Mouse (Mus musculus) NIH3T3 (cell line): Measurements from ENCODE around the gene Rgs2.

Experiments
- DNase-seq: peaks from one replicate; pipeline ENCODE4 v3.0.0-alpha.2; 2012; ENCODE audit warnings: low read depth

The Rgs2 gene

DNA sequence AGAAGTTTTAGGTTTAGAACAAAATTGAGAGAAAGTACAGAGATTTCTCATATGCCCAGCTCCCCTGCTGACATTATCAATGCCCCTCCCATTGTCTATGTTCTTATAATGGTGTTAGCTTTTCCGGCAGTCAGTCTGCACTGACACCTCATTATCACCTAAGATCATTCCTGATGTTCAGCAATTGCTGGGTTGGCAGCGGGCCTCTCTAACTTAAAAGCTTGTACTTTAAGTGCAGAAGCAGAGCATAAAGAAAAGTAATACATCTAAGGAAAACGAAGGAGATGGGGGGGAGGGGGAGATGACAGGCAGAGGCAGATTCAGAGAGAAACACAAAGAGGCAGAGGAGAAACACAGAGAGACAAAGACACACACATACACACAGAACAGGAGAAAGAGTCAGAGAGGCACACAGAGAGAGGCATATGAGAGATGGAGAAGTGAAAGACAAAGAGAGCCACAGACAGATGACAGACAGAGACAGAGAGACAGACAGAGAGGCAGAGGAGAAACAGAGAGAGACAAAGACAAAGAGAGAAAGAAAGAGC lies 21.1 kb downstream of the Rgs2 start:
- DNase-seq, result no peak

DNA sequence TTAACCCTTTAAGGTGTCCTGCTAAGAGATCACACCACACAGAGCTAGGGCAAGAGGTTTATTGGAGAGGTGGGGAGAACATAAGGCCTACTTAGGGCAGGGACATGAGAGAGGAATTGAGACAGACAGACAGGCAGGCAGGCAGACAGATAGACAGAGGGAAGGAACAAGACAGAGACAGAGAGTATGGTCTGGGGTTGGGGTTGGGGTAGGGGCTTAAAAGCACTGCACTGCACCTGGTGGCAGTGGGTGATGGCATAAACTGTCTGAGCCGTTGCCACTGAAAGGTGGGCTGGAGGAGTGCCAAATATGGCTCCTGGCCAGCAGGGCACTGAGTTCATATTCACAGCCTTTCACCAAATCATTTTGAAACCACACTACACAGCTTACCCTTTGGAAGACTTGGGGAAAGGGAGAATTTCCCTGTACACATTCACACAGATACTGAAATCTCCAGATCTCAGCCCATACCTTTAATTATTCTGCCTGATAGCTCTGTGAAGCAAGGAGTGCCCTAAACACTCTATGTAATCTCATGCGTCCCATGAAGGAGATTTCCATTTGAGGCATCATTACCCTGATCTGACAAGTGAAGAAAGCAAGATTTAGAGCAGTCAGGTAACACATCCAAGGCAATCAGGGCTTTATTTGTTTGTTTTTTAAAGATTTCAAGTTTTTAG lies 21.7 kb downstream of the Rgs2 start:
- no peak for DNase-seq

DNA sequence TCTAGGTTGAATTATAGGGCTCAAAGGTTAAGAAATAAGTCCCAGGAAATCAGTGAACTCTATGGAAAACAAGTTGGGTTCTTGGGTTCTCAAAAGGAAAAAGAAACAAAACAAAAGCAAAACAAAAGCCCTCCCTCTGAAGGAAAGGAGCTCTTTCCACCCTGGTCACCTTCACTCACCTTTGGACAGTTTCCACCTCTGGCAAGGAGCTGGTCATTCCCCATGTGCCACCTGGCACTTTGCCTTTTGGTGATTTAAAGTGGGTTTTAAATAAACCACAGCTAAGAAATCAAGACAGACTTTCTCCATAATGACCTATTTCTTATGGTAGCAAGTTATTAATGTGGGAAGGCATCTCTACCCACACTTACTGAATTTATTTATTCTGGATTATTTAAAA lies 23.1 kb downstream of the Rgs2 start:
- peak; percentile 19 for DNase-seq

DNA sequence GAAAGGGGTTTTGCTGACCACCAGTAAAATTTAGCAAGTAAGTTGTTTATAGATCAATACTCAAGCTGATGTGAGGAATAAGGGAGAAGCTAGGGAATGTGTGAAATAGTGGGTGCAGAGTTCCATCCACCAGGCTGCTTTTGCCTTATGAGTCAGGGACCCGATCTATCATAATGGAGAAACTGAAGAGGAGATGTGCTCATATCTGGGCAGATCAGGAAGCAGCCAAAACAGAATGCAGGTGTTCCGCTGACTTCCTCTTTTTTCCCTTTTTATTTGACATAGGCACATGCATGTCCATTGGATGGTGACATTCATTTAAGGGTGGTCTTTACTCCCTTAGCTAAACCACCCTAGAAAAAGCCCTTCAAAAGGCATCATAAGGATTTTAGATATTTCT lies 29.3 kb downstream of the Rgs2 start:
- no peak for DNase-seq

DNA sequence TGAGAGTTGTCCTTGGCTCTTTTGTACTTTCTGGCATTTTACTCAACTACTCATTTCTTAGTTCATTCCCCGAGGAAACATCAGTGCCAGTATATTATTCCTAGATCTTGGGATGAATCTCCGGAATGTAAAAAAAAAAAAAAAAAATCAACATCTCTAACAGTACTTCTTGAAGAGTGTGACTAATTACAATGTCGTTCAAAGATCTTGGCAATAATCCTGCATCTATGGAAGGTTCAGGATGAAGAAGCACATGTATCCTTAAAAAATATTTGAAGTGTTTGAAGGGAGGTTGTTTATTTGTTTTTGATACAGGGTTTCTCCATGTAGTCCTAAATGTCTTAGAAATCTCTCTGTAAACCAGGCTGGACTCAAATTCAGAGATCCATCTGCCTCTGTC lies 41.7 kb downstream of the Rgs2 start:
- DNase-seq, result peak; percentile 67

DNA sequence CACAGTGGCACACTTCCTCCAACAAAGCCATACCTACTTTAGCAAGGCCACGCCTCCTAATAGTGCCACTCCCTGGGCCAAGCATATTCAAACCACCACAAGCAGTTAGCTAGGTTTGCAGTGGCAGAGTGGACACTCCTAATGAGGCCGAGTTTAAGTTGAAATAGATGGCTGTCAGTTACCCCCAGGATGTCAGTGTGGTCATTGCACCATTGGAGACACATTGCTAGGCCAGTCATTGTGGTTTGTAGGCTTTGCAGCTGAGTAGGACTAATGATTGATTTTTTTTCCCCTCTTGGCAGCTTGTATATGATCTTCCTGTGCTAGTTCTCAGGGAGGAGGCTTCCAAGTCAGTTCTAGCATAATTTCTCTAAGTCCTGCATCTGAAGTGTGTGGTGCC lies 43.6 kb downstream of the Rgs2 start:
- no peak for DNase-seq

DNA sequence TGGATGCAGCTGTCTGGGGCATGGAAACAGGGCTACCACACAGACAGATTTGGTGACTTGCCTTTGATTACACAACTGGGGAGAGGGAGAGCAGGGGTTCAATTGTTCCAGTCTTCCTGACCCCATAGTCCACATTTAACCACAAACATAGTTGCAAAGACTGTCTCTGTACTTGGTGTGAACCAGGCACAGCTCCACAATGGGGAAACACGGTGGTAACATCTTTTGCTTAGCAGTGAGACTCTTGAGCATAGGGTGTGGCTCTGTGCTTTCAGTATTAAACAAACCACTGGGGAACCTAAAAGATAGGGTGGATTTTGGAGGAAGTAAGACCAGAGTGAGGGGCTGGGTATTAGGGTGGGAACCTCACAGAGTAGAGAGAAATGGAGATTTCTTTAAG lies 47.9 kb downstream of the Rgs2 start:
- DNase-seq, result no peak

DNA sequence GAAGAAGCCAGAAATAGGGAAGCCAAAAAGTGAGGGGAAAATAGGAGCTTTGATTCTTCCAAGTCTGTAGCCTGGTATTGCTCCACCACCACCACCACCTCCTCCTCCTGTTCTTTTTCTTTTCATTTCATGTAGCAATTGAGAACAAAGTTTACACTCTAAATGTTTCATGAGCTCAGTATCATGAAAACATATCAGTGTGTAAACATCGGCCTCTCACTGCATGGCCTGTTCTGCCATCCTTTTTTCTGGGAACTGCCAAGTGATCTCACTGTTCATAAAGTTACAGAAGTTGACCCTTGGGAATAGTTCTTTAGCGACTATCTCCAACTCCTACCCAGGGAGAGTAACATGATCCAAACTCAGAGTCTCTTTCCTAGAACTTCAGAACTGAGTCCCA lies 51.1 kb downstream of the Rgs2 start:
- no peak for DNase-seq
